Mouse (Mus musculus): ENCODE data around the gene Xpr1. TPM values are rescaled to one million over a fixed set of nuclear protein-coding genes. Genes with fewer than 3 reads are reported as not detected.
A peak's percentile ranks its signal among the peaks of the same experiment; 100 is the strongest.
"Not testable (repeated sequence)": the region's sequence is repeated elsewhere in the genome, so short reads cannot be mapped to it uniquely, and the experiment has no call there.

The Xpr1 gene
- total RNA-seq, 2 experiments from 2014 or later, result 28.3 to 38.1 TPM

- ATAC-seq (replicated peaks; ENCODE audit: low FRiP score, poor library complexity, severe bottlenecking), result no peak
Measured at GRCm38 (mm10) chr1:155272953-155273352, 144.3 kb downstream of the Xpr1 start.

- ATAC-seq (replicated peaks; ENCODE audit: low FRiP score, poor library complexity, severe bottlenecking), result not testable (repeated sequence)
Measured at GRCm38 (mm10) chr1:155262496-155262895, 154.7 kb downstream of the Xpr1 start.

GRCm38 (mm10) chr1:155254309-155254708 is 162.9 kb downstream of the Xpr1 start:
- no peak for ATAC-seq (replicated peaks; ENCODE audit: low FRiP score, poor library complexity, severe bottlenecking)

GRCm38 (mm10) chr1:155253126-155253525 is 164.1 kb downstream of the Xpr1 start:
- ATAC-seq (replicated peaks; ENCODE audit: low FRiP score, poor library complexity, severe bottlenecking), result no peak

GRCm38 (mm10) chr1:155252631-155253121 is 164.5 kb downstream of the Xpr1 start:
- 0 out of 2 replicates have a peak, but pooled peaks have one; percentile 42 for ATAC-seq (replicated peaks; ENCODE audit: low FRiP score, poor library complexity, severe bottlenecking)

- no peak for ATAC-seq (replicated peaks; ENCODE audit: low FRiP score, poor library complexity, severe bottlenecking)
Measured at GRCm38 (mm10) chr1:155251596-155251995, 165.6 kb downstream of the Xpr1 start.

GRCm38 (mm10) chr1:155250531-155251135 is 166.6 kb downstream of the Xpr1 start:
- ATAC-seq (replicated peaks; ENCODE audit: low FRiP score, poor library complexity, severe bottlenecking), result no peak

- no peak for ATAC-seq (replicated peaks; ENCODE audit: low FRiP score, poor library complexity, severe bottlenecking)
Measured at GRCm38 (mm10) chr1:155249896-155250295, 167.3 kb downstream of the Xpr1 start.

GRCm38 (mm10) chr1:155248041-155248440 is 169.2 kb downstream of the Xpr1 start:
- ATAC-seq (replicated peaks; ENCODE audit: low FRiP score, poor library complexity, severe bottlenecking), result no peak

- ATAC-seq (replicated peaks; ENCODE audit: low FRiP score, poor library complexity, severe bottlenecking), result no peak
Measured at GRCm38 (mm10) chr1:155247441-155247840, 169.8 kb downstream of the Xpr1 start.

- ATAC-seq (replicated peaks; ENCODE audit: low FRiP score, poor library complexity, severe bottlenecking), result no peak
Measured at GRCm38 (mm10) chr1:155245516-155245915, 171.7 kb downstream of the Xpr1 start.

GRCm38 (mm10) chr1:155244771-155245211 is 172.4 kb downstream of the Xpr1 start:
- ATAC-seq (replicated peaks; ENCODE audit: low FRiP score, poor library complexity, severe bottlenecking), result no peak

GRCm38 (mm10) chr1:155243797-155244770 is 173.1 kb downstream of the Xpr1 start, which contains the start of gene BC034090:
BC034090 (minus strand) TSS chr1:155244444.
- no peak for ATAC-seq (replicated peaks; ENCODE audit: low FRiP score, poor library complexity, severe bottlenecking)

- ATAC-seq (replicated peaks; ENCODE audit: low FRiP score, poor library complexity, severe bottlenecking), result no peak
Measured at GRCm38 (mm10) chr1:155242488-155242745, 174.8 kb downstream of the Xpr1 start.

GRCm38 (mm10) chr1:155241701-155242487 is 175.3 kb downstream of the Xpr1 start:
- ATAC-seq (replicated peaks; ENCODE audit: low FRiP score, poor library complexity, severe bottlenecking), result no peak

- no peak for ATAC-seq (replicated peaks; ENCODE audit: low FRiP score, poor library complexity, severe bottlenecking)
Measured at GRCm38 (mm10) chr1:155239962-155240717, 177.1 kb downstream of the Xpr1 start.

GRCm38 (mm10) chr1:155239169-155239568 is 178.0 kb downstream of the Xpr1 start:
- no peak for ATAC-seq (replicated peaks; ENCODE audit: low FRiP score, poor library complexity, severe bottlenecking)

- no peak for ATAC-seq (replicated peaks; ENCODE audit: low FRiP score, poor library complexity, severe bottlenecking)
Measured at GRCm38 (mm10) chr1:155238126-155238525, 179.1 kb downstream of the Xpr1 start.

- ATAC-seq (replicated peaks; ENCODE audit: low FRiP score, poor library complexity, severe bottlenecking), result no peak
Measured at GRCm38 (mm10) chr1:155237390-155237789, 179.8 kb downstream of the Xpr1 start.

Data from erythroid progenitor cell, adult 5-6 weeks (primary cell).